Mouse (Mus musculus) left cerebral cortex, postnatal 4 days (tissue): ENCODE data around the gene Qpct. TPM values are rescaled to one million over a fixed set of nuclear protein-coding genes. Genes with fewer than 3 reads are reported as not detected.
A peak's percentile ranks its signal among the peaks of the same experiment; 100 is the strongest.
"Not testable (repeated sequence)": the region's sequence is repeated elsewhere in the genome, so short reads cannot be mapped to it uniquely, and the experiment has no call there.

Experiments
- DNase-seq: peaks from one replicate; pipeline ENCODE4 v3.0.0-alpha.2; 2022
- intact Hi-C: fragments of 180-260 bp; cut with DNase I; formaldehyde crosslinking; loops from one replicate; pipeline ENCODE4 v1.15.1; 2025
- total RNA-seq, 2 experiments: library from RNA; stranded (reverse); gene quantifications; 2 replicates each; pipeline ENCODE4 v1.2.3; 2021

The Qpct gene
- total RNA-seq, 2 experiments from 2014 or later: 18.3 to 19.7 TPM

GRCm38 (mm10) chr17:79069766-79070480 lies 18.2 kb downstream of the Qpct start:
- no peak for DNase-seq
- intact Hi-C loops: no loop called here

- intact Hi-C loops: no loop called here
- no peak for DNase-seq
Observed at GRCm38 (mm10) chr17:79071951-79072350, 20.2 kb downstream of the Qpct start.

GRCm38 (mm10) chr17:79076974-79077847 lies 25.5 kb downstream of the Qpct start:
- intact Hi-C loops: no loop called here
- no peak for DNase-seq

GRCm38 (mm10) chr17:79077848-79078146 lies 26.1 kb downstream of the Qpct start:
- DNase-seq: no peak
- intact Hi-C loops: no loop called here

- no peak for DNase-seq
- intact Hi-C loops: no loop called here
Observed at GRCm38 (mm10) chr17:79078248-79078647, 26.5 kb downstream of the Qpct start.

GRCm38 (mm10) chr17:79091710-79092109 lies 40.0 kb downstream of the Qpct start:
- intact Hi-C loops: no loop called here
- no peak for DNase-seq

- no peak for DNase-seq
- intact Hi-C loops: no loop called here
Observed at GRCm38 (mm10) chr17:79093286-79093975, 41.7 kb downstream of the Qpct start.

- no peak for DNase-seq
Observed at GRCm38 (mm10) chr17:79095624-79096023, 43.9 kb downstream of the Qpct start.

GRCm38 (mm10) chr17:79099866-79100265 lies 48.2 kb downstream of the Qpct start:
- intact Hi-C loops: no loop called here
- DNase-seq: no peak

More at GRCm38 (mm10) chr17:79095624-79096023, 43.9 kb downstream of the Qpct start:
- intact Hi-C loops: no loop called here

GRCm38 (mm10) chr17:79108238-79108637 lies 56.5 kb downstream of the Qpct start:
- intact Hi-C loops: no loop called here
- DNase-seq: no peak

GRCm38 (mm10) chr17:79109576-79109975 lies 57.9 kb downstream of the Qpct start:
- no peak for DNase-seq
- intact Hi-C loops: no loop called here

GRCm38 (mm10) chr17:79110936-79111348 lies 59.2 kb downstream of the Qpct start:
- intact Hi-C loops: loop anchor here (5.0 kb wide), 4 partner anchors 241 to 731 kb away; no protein-coding TSS in a partner anchor
- DNase-seq: peak; percentile 46

- DNase-seq, intact Hi-C loops: not testable (repeated sequence)
Observed at GRCm38 (mm10) chr17:79115248-79115647, 63.5 kb downstream of the Qpct start.

- no peak for DNase-seq
- intact Hi-C loops: no loop called here
Observed at GRCm38 (mm10) chr17:79119066-79119465, 67.4 kb downstream of the Qpct start.

GRCm38 (mm10) chr17:79120269-79120668 lies 68.6 kb downstream of the Qpct start:
- no peak for DNase-seq
- intact Hi-C loops: no loop called here

- no peak for DNase-seq
- intact Hi-C loops: no loop called here
Observed at GRCm38 (mm10) chr17:79133740-79134139, 82.0 kb downstream of the Qpct start.

- DNase-seq: peak; percentile 14
- intact Hi-C loops: no loop called here
Observed at GRCm38 (mm10) chr17:79135826-79136225, 84.1 kb downstream of the Qpct start.

GRCm38 (mm10) chr17:79136401-79136800 lies 84.7 kb downstream of the Qpct start:
- intact Hi-C loops: no loop called here
- peak; percentile 70 for DNase-seq
